In the genomic region with DNA sequence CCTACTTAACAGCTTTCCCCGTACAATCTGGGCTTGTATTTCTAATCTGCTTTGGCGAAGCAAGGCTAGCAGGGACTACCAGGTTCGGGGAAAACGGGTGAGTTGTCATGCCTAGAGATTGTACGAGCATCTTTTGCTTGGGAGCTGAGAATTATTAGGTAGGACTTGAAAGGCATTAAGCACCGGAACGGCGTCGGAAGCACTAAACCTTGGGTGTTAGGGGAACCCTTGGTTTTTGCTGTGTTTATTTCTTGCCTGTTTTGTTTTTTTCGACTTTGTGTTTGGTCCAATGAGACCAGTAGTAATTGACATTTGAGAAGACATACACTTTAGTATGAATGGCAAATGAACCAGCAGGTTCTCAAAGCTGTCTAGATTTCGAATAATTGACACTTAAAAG, we compare ENCODE assay signal across 8 mouse cellular contexts. TPM values are rescaled to one million over a fixed set of nuclear protein-coding genes. Genes with fewer than 3 reads are reported as not detected.
DNase-seq lines count a peak whose midpoint lies in the region; ATAC-seq and TF ChIP-seq lines count a peak whose summit lies in the region.

No protein-coding gene starts in this region.

- no peaks in the 10 kb centered on the region for H3K27me3 ChIP-seq in kidney, postnatal 0 days (ENCODE audit: insufficient read depth, low read length)
- H3K27me3 ChIP-seq in embryonic facial prominence, embryonic 10.5 days (replicated peaks; ENCODE audit: low read depth, poor library complexity, severe bottlenecking) = no peaks in the 10 kb centered on the region
- H3K27me3 ChIP-seq in hindbrain, postnatal 0 days (ENCODE audit: insufficient read depth, low read length) = no peaks in the 10 kb centered on the region
- H3K27me3 ChIP-seq in neural tube, embryonic 12.5 days (replicated peaks) = no peaks in the 10 kb centered on the region

- peak overlapping the region; percentile 85 for H3K4me2 ChIP-seq in kidney, postnatal 0 days (ENCODE audit: low read length)
- H3K4me2 ChIP-seq in hindbrain, postnatal 0 days (ENCODE audit: low read depth, low read length) = peak overlapping the region; percentile 96
- H3K4me2 ChIP-seq in neural tube, embryonic 12.5 days (replicated peaks) = peak overlapping the region; percentile 86

- no peak for TF ChIP-seq CTCF in kidney, postnatal 0 days (IDR thresholded peaks at IDR 0.05; ENCODE audit: low read depth)
- no peak for TF ChIP-seq CTCF in hindbrain, postnatal 0 days (IDR thresholded peaks at IDR 0.05; ENCODE audit: low read depth)

- peak overlapping the region; percentile 98 for H3K9ac ChIP-seq in kidney, postnatal 0 days (ENCODE audit: low read depth, low read length)
- peak overlapping the region; percentile 90 for H3K9ac ChIP-seq in hindbrain, postnatal 0 days (replicated peaks; ENCODE audit: low read length)
- H3K9ac ChIP-seq in neural tube, embryonic 12.5 days = peak overlapping the region; percentile 99

- H3K27ac ChIP-seq in kidney, postnatal 0 days = peak overlapping the region; percentile 99
- H3K27ac ChIP-seq in embryonic facial prominence, embryonic 10.5 days (replicated peaks) = peak overlapping the region; percentile 100
- peak overlapping the region; percentile 99; the same call in 1 of the 2 replicates for H3K27ac ChIP-seq in hindbrain, postnatal 0 days
- no peak overlapping the region for H3K27ac ChIP-seq in neural tube, embryonic 12.5 days

- 2% methylated on average over 11 of the region's 11 CpGs for WGBS in kidney, postnatal 0 days
- WGBS in embryonic facial prominence, embryonic 10.5 days = 6% methylated on average over 11 of the region's 11 CpGs
- 5% methylated on average over 11 of the region's 11 CpGs for WGBS in hindbrain, postnatal 0 days
- 4% methylated on average over 11 of the region's 11 CpGs for WGBS in neural tube, embryonic 12.5 days

- DNase-seq in kidney, postnatal 0 days (ENCODE audit: low spot score) = no peak
- DNase-seq in kidney, adult 8-10 months = no peak
- DNase-seq in embryonic facial prominence, embryonic 10.5 days (ENCODE audit: low spot score) = no peak
- no peak for DNase-seq in hindbrain, postnatal 0 days (ENCODE audit: low spot score)
- DNase-seq in thymus, adult 18-20 months = no peak
- no peak for DNase-seq in adrenal gland, postnatal 4 days (ENCODE audit: low spot score in 2 of 2)

- ATAC-seq in kidney, postnatal 0 days (replicated peaks; ENCODE audit: low FRiP score, low read depth) = no peak
- no peak for ATAC-seq in hindbrain, postnatal 0 days
- ATAC-seq in neural tube, embryonic 12.5 days (ENCODE audit: low FRiP score, low read depth) = no peak
- no peak for ATAC-seq in granulocyte monocyte progenitor cell, adult 5-6 weeks (replicated peaks; ENCODE audit: poor library complexity, severe bottlenecking)

- no peaks in the 10 kb centered on the region for H3K9me3 ChIP-seq in kidney, postnatal 0 days (replicated peaks; ENCODE audit: low read length)
- H3K9me3 ChIP-seq in embryonic facial prominence, embryonic 10.5 days = no peaks in the 10 kb centered on the region
- H3K9me3 ChIP-seq in hindbrain, postnatal 0 days (ENCODE audit: low read length) = no peaks in the 10 kb centered on the region
- no peaks in the 10 kb centered on the region for H3K9me3 ChIP-seq in neural tube, embryonic 12.5 days

- peak overlapping the region; percentile 71 for H3K4me3 ChIP-seq in kidney, postnatal 0 days (replicated peaks; ENCODE audit: low read depth, low read length)
- H3K4me3 ChIP-seq in embryonic facial prominence, embryonic 10.5 days = peak overlapping the region; percentile 90
- peak overlapping the region; percentile 74 for H3K4me3 ChIP-seq in hindbrain, postnatal 0 days (ENCODE audit: low read length)
- peak overlapping the region; percentile 96 for H3K4me3 ChIP-seq in neural tube, embryonic 12.5 days

- H3K36me3 ChIP-seq in kidney, postnatal 0 days (ENCODE audit: insufficient read depth, low read length) = no peaks in the 10 kb centered on the region
- peaks cover 14% of the 10 kb centered on the region for H3K36me3 ChIP-seq in embryonic facial prominence, embryonic 10.5 days (replicated peaks)
- H3K36me3 ChIP-seq in hindbrain, postnatal 0 days (ENCODE audit: insufficient read depth, low read length) = no peaks in the 10 kb centered on the region
- no peaks in the 10 kb centered on the region for H3K36me3 ChIP-seq in neural tube, embryonic 12.5 days

- H3K4me1 ChIP-seq in kidney, postnatal 0 days (replicated peaks; ENCODE audit: insufficient read depth, low read length) = peaks cover 22% of the 10 kb centered on the region
- H3K4me1 ChIP-seq in embryonic facial prominence, embryonic 10.5 days = peaks cover 49% of the 10 kb centered on the region
- peaks cover 15% of the 10 kb centered on the region for H3K4me1 ChIP-seq in hindbrain, postnatal 0 days (ENCODE audit: insufficient read depth, low read length)
- H3K4me1 ChIP-seq in neural tube, embryonic 12.5 days = peaks cover 39% of the 10 kb centered on the region

RNA-seq across cellular contexts. Expression of a gene that starts 1.1 kb away (rescaled TPM):
- polyA plus RNA-seq in kidney, postnatal 0 days (2015; fragmentation: Nextera tagmentation; extraction: Ambion mirVana) = 76.1 and 81.0 TPM in 2 replicates
- 142 and 143 TPM in 2 replicates for polyA plus RNA-seq in embryonic facial prominence, embryonic 10.5 days (2016; fragmentation: Nextera tagmentation; extraction: Ambion mirVana)
- 25.9 and 28.3 TPM in 2 replicates for total RNA-seq in hindbrain, postnatal 0 days (2014; rRNA removed)
- 76.0 and 86.0 TPM in 2 replicates for polyA plus RNA-seq in hindbrain, postnatal 0 days (2015; fragmentation: Nextera tagmentation; extraction: Ambion mirVana)
- polyA plus RNA-seq in neural tube, embryonic 12.5 days (2016; fragmentation: Nextera tagmentation; extraction: Ambion mirVana) = 145 and 150 TPM in 2 replicates
- 62.0 and 78.5 TPM in 2 replicates for total RNA-seq in granulocyte monocyte progenitor cell, adult 5-6 weeks (2014; fragmentation: Nextera tagmentation)
- total RNA-seq in granulocyte monocyte progenitor cell, adult 5-6 weeks (2017) = 66.8 and 72.4 TPM in 2 replicates
- total RNA-seq in adrenal gland, postnatal 4 days (2021) = 10 to 100 TPM; 89.0 to 93.6 TPM

RNA-seq across cellular contexts. Expression of a gene that starts 31.3 kb away (rescaled TPM):
- 43.0 and 45.4 TPM in 2 replicates for polyA plus RNA-seq in kidney, postnatal 0 days (2015; fragmentation: Nextera tagmentation; extraction: Ambion mirVana)
- polyA plus RNA-seq in embryonic facial prominence, embryonic 10.5 days (2016; fragmentation: Nextera tagmentation; extraction: Ambion mirVana) = 52.9 and 55.0 TPM in 2 replicates
- 21.5 and 30.8 TPM in 2 replicates for total RNA-seq in hindbrain, postnatal 0 days (2014; rRNA removed)
- 33.8 TPM in 2 replicates for polyA plus RNA-seq in hindbrain, postnatal 0 days (2015; fragmentation: Nextera tagmentation; extraction: Ambion mirVana)
- 36.4 and 37.4 TPM in 2 replicates for polyA plus RNA-seq in neural tube, embryonic 12.5 days (2016; fragmentation: Nextera tagmentation; extraction: Ambion mirVana)
- 40.0 and 68.6 TPM in 2 replicates for total RNA-seq in granulocyte monocyte progenitor cell, adult 5-6 weeks (2014; fragmentation: Nextera tagmentation)
- 28.4 and 36.2 TPM in 2 replicates for total RNA-seq in granulocyte monocyte progenitor cell, adult 5-6 weeks (2017)
- total RNA-seq in adrenal gland, postnatal 4 days (2021) = 10 to 100 TPM; 60.8 to 73.6 TPM

RNA-seq across cellular contexts. Expression of a gene that starts 36.5 kb away (rescaled TPM):
- 27.5 and 31.8 TPM in 2 replicates for polyA plus RNA-seq in kidney, postnatal 0 days (2015; fragmentation: Nextera tagmentation; extraction: Ambion mirVana)
- 21.1 and 23.5 TPM in 2 replicates for polyA plus RNA-seq in embryonic facial prominence, embryonic 10.5 days (2016; fragmentation: Nextera tagmentation; extraction: Ambion mirVana)
- total RNA-seq in hindbrain, postnatal 0 days (2014; rRNA removed) = 31.2 and 35.9 TPM in 2 replicates
- polyA plus RNA-seq in hindbrain, postnatal 0 days (2015; fragmentation: Nextera tagmentation; extraction: Ambion mirVana) = 17.3 and 20.0 TPM in 2 replicates
- polyA plus RNA-seq in neural tube, embryonic 12.5 days (2016; fragmentation: Nextera tagmentation; extraction: Ambion mirVana) = 8.7 and 9.6 TPM in 2 replicates
- 7.7 and 13.9 TPM in 2 replicates for total RNA-seq in granulocyte monocyte progenitor cell, adult 5-6 weeks (2014; fragmentation: Nextera tagmentation)
- total RNA-seq in granulocyte monocyte progenitor cell, adult 5-6 weeks (2017) = 4.1 and 4.2 TPM in 2 replicates
- total RNA-seq in adrenal gland, postnatal 4 days (2021) = 10 to 100 TPM; 61.3 to 64.8 TPM

RNA-seq across cellular contexts. Expression of a gene that starts 47.0 kb away (rescaled TPM):
- 2.7 and 3.9 TPM in 2 replicates for polyA plus RNA-seq in kidney, postnatal 0 days (2015; fragmentation: Nextera tagmentation; extraction: Ambion mirVana)
- polyA plus RNA-seq in embryonic facial prominence, embryonic 10.5 days (2016; fragmentation: Nextera tagmentation; extraction: Ambion mirVana) = 2.1 and 2.8 TPM in 2 replicates
- total RNA-seq in hindbrain, postnatal 0 days (2014; rRNA removed) = 2.3 and 3.2 TPM in 2 replicates
- 0.48 and 0.64 TPM in 2 replicates for polyA plus RNA-seq in hindbrain, postnatal 0 days (2015; fragmentation: Nextera tagmentation; extraction: Ambion mirVana)
- 0.79 and 0.82 TPM in 2 replicates for polyA plus RNA-seq in neural tube, embryonic 12.5 days (2016; fragmentation: Nextera tagmentation; extraction: Ambion mirVana)
- total RNA-seq in granulocyte monocyte progenitor cell, adult 5-6 weeks (2014; fragmentation: Nextera tagmentation) = not detected in 2 replicates
- total RNA-seq in granulocyte monocyte progenitor cell, adult 5-6 weeks (2017) = not detected in 2 replicates
- 10 to 100 TPM; 12.9 to 14.4 TPM for total RNA-seq in adrenal gland, postnatal 4 days (2021)
